Mouse (Mus musculus): ENCODE results near the gene Fyn. TPM values are rescaled to one million over a fixed set of nuclear protein-coding genes. Genes with fewer than 3 reads are reported as not detected.

Fyn gene
- polyA plus RNA-seq, 1 experiment from 2014 or later, result 105 TPM

DNA sequence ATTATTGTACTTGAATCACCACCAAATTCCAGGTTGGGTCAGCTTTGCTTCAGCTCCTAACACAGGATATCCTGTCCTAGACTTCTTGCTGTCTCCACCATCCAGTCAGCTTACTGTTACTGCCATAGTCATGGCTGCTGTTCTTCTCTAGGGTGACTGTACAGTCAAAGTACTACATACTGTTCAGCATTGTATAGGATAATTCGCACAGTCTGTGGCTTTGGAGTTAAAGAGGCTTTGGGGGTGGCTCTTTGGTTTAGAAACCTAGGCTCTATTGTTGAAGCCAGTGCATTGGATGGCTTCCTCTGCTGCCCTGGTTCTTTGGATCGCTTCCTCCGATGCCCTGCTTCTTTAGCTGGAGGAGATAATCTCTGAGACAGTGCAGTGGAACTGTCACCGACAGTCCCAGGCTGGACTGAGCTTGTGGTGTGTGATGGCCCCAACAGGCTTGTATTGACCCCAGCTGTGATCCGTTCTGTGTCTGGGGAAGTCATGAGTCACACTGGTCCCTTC lies 174.7 kb downstream of the Fyn start:
- ATAC-seq (ENCODE audit: low FRiP score) (no peak), DNase-seq (ENCODE audit: low spot score) (no peak)
- Histone ChIP-seq H3K9ac (no peak overlapping the region), H3K4me2 (replicated peaks) (no peak overlapping the region), H3K36me3 (replicated peaks; ENCODE audit: control insufficient read depth, insufficient read depth) (peaks cover 3% of the 10 kb centered on the region; the same call in 1 of the 2 replicates), H3K27ac (peak overlapping the region; percentile 99), H3K27me3 (ENCODE audit: control insufficient read depth, insufficient read depth, low read length) (no peaks in the 10 kb centered on the region), H3K9me3 (ENCODE audit: control insufficient read depth, low read length) (no peaks in the 10 kb centered on the region), H3K4me3 (replicated peaks; ENCODE audit: low read length) (no peak overlapping the region), H3K4me1 (replicated peaks; ENCODE audit: control insufficient read depth, insufficient read depth, low read length) (peaks cover 55% of the 10 kb centered on the region)
- 80% methylated on average over 5 of the region's 5 CpGs for WGBS

DNA sequence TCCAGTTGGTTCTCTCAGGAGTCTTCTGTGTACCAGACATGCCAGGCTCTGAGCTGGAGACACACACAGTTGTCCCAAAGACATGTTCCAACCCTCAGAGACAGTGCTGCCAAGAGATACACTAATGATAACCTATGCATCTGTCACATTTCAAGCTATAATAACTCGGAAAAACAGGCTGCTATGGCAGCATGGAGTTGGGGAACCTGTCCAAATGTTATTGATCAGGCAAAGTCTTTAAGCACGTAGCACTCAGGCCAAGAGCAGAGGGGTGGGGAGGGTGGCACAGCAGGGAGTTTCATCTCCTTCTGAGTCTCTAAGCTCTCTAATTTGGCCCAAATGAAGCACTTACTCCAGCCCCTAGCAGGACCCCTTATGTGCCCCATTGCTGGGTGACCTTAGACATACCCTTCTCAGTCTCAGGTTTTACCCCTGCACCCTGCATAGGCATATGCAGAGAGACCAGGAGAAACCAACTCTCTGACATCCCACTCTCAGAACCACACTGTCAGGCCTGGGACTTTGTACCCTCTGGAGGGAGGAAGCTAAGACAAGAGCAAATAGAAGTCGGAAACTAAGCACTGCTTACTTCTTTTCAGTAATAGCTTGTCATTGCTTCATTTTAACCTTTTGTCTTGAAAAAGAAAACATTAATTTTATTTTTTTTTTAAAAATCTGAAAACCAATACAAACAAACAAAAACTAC lies 178.9 kb downstream of the Fyn start:
- H3K4me3 ChIP-seq (replicated peaks; ENCODE audit: low read length), result no peak overlapping the region
- peaks cover 55% of the 10 kb centered on the region for H3K4me1 ChIP-seq (replicated peaks; ENCODE audit: control insufficient read depth, insufficient read depth, low read length)
- peaks cover 6% of the 10 kb centered on the region; the same call in 1 of the 2 replicates for H3K36me3 ChIP-seq (replicated peaks; ENCODE audit: control insufficient read depth, insufficient read depth)
- H3K4me2 ChIP-seq (replicated peaks), result no peak overlapping the region
- 67% methylated on average over 3 of the region's 3 CpGs for WGBS
- H3K9me3 ChIP-seq (ENCODE audit: control insufficient read depth, low read length), result no peaks in the 10 kb centered on the region
- no peak overlapping the region for H3K9ac ChIP-seq
- peak overlapping the region; percentile 16; the same call in 1 of the 2 replicates for H3K27ac ChIP-seq
- ATAC-seq (ENCODE audit: low FRiP score) (no peak), DNase-seq (ENCODE audit: low spot score) (no peak)
- H3K27me3 ChIP-seq (ENCODE audit: control insufficient read depth, insufficient read depth, low read length), result no peaks in the 10 kb centered on the region

DNA sequence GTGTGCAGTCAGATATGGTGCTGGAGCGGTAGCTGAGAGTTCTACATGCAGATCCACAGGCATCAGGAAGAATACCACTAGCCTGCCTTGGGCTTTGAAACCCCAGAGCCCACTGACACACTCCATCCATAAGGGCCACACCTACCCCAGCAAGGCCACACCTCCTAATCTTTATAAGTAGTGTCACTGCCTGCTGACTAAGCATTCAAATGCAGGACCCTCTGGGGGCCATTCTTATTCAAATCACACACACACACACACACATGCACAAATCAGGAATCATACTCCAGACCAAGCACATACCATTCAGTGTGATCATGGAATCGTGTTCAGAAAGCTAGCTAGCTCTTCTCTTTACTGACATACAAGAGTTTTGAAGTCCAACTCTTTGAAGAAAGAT lies 182.1 kb downstream of the Fyn start:
- H3K9me3 ChIP-seq (ENCODE audit: control insufficient read depth, low read length), result no peaks in the 10 kb centered on the region
- DNase-seq (ENCODE audit: low spot score) (no peak), ATAC-seq (ENCODE audit: low FRiP score) (no peak)
- peak overlapping the region; percentile 98 for H3K27ac ChIP-seq
- no peak overlapping the region for H3K4me2 ChIP-seq (replicated peaks)
- peaks cover 15% of the 10 kb centered on the region for H3K36me3 ChIP-seq (replicated peaks; ENCODE audit: control insufficient read depth, insufficient read depth)
- WGBS, result 77% methylated on average over 2 of the region's 2 CpGs
- H3K4me3 ChIP-seq (replicated peaks; ENCODE audit: low read length), result no peak overlapping the region
- H3K4me1 ChIP-seq (replicated peaks; ENCODE audit: control insufficient read depth, insufficient read depth, low read length), result peaks cover 71% of the 10 kb centered on the region
- H3K27me3 ChIP-seq (ENCODE audit: control insufficient read depth, insufficient read depth, low read length), result no peaks in the 10 kb centered on the region
- no peak overlapping the region for H3K9ac ChIP-seq

DNA sequence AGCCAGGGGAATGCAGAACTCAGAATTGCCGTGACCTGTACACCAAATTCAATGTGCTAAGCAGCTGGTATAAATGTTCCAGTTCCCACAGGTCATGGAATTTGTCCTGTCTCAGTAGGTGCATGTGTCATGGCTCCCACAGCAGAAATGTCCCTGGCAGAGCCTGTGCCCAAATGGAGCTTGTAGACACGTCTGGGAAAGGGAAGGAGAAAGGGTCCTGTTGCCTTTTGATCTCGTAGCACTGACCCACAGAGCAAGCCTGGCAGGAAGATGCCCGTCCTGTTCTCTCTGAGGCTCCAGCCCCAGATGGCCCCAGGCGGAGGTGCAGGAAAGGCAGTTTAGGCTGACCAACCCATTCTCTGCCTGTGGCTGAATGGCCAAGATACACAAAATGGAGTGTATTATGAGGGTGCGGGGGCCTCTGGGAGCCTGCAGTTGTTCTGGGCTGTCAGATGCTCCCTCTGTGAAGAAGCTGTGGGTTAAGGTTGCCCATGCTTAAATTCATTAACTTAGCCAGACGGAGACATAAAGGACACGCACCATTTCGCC lies 183.1 kb downstream of the Fyn start:
- H3K4me1 ChIP-seq (replicated peaks; ENCODE audit: control insufficient read depth, insufficient read depth, low read length), result peaks cover 70% of the 10 kb centered on the region
- no peak for DNase-seq (ENCODE audit: low spot score)

DNA sequence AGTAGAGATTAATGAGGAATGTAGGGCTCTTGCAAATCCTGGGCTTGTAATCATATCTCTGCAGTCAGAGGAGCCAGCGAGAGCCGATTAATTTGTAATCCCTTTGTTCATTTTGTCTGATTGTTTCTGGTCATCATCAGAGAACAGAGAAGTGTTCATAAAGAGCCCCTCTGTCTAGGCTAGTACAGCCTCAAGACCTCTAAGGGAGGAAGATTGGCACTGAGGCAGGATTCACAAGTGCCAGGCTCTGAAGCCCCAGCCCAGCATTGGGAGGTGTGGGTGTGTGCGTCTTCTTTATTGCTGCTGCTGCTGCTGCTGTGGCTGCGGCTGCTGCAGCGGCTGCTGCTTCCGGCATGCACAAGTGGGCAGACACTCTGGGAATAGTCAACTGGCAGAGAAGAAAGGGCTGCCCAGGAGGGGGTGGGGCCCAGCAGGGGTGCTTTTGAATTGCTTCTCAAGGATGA lies 183.7 kb downstream of the Fyn start:
- H3K4me1 ChIP-seq (replicated peaks; ENCODE audit: control insufficient read depth, insufficient read depth, low read length), result peaks cover 71% of the 10 kb centered on the region
- ATAC-seq (ENCODE audit: low FRiP score) (peak; percentile 73), DNase-seq (ENCODE audit: low spot score) (no peak)
- 0 out of 2 replicates have a peak overlapping the region, but pooled peaks have one; percentile 5 for H3K4me2 ChIP-seq (replicated peaks)
- H3K9me3 ChIP-seq (ENCODE audit: control insufficient read depth, low read length), result no peaks in the 10 kb centered on the region
- peak overlapping the region; percentile 98 for H3K27ac ChIP-seq
- H3K4me3 ChIP-seq (replicated peaks; ENCODE audit: low read length), result no peak overlapping the region
- peak overlapping the region; percentile 56 for H3K9ac ChIP-seq
- WGBS, result 6% methylated on average over 6 of the region's 6 CpGs
- no peaks in the 10 kb centered on the region for H3K27me3 ChIP-seq (ENCODE audit: control insufficient read depth, insufficient read depth, low read length)
- peaks cover 15% of the 10 kb centered on the region for H3K36me3 ChIP-seq (replicated peaks; ENCODE audit: control insufficient read depth, insufficient read depth)

More for the DNA sequence above, 183.1 kb downstream of the Fyn start:
- H3K27ac ChIP-seq, result peak overlapping the region; percentile 98
- ATAC-seq (ENCODE audit: low FRiP score), result peak; percentile 16; the same call in 1 of the 2 replicates
- no peak overlapping the region for H3K4me3 ChIP-seq (replicated peaks; ENCODE audit: low read length)
- H3K4me2 ChIP-seq (replicated peaks), result no peak overlapping the region
- H3K27me3 ChIP-seq (ENCODE audit: control insufficient read depth, insufficient read depth, low read length), result no peaks in the 10 kb centered on the region
- H3K9ac ChIP-seq, result peak overlapping the region; percentile 56
- 28% methylated on average over 9 of the region's 9 CpGs for WGBS
- H3K9me3 ChIP-seq (ENCODE audit: control insufficient read depth, low read length), result no peaks in the 10 kb centered on the region
- H3K36me3 ChIP-seq (replicated peaks; ENCODE audit: control insufficient read depth, insufficient read depth), result peaks cover 15% of the 10 kb centered on the region

DNA sequence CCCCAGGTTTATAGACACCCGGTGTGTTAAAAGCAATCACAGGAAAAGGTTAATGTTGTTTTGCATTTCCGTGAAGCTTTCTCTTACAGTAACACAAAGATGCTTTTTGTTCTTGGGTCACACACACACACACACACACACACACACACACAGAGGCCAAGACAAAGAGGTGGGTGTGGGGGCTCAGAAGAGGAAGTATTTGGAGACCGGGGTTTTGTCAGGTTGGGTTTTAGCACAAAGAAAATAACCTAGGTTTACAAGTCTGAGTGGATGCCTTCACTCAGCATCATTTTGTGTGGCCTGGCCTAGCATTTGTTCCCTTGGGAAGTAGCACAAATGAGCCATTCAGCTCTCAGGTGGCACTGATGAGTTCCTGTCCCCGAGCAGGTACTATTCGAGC lies 184.2 kb downstream of the Fyn start:
- H3K27ac ChIP-seq, result peak overlapping the region; percentile 98
- H3K4me1 ChIP-seq (replicated peaks; ENCODE audit: control insufficient read depth, insufficient read depth, low read length), result peaks cover 76% of the 10 kb centered on the region
- ATAC-seq (ENCODE audit: low FRiP score) (no peak), DNase-seq (ENCODE audit: low spot score) (no peak)
- no peak overlapping the region for H3K4me2 ChIP-seq (replicated peaks)
- 12% methylated on average over 5 of the region's 5 CpGs for WGBS
- no peaks in the 10 kb centered on the region for H3K27me3 ChIP-seq (ENCODE audit: control insufficient read depth, insufficient read depth, low read length)
- H3K36me3 ChIP-seq (replicated peaks; ENCODE audit: control insufficient read depth, insufficient read depth), result peaks cover 15% of the 10 kb centered on the region
- no peak overlapping the region for H3K4me3 ChIP-seq (replicated peaks; ENCODE audit: low read length)
- H3K9ac ChIP-seq, result peak overlapping the region; percentile 56
- no peaks in the 10 kb centered on the region for H3K9me3 ChIP-seq (ENCODE audit: control insufficient read depth, low read length)

DNA sequence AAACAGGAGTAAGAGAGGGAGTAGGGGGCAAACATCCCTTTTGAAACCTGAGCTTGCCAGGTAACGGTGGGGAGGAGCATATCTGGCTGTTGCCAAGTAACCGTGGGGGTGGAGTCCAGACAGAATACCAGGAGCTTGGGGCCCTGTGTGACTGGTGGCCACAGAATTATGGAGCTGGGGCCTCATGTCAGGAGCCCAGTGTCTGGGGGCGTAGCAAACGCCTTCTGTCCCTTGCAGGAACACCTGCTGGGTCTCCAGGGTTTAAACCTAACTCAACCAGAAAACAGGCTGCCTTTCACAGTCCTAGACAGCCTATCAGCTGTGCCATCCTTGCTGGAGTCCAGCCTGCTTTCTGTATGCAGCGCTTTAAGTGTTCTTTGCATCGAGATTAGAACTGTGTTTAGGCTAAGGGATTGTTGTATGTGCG lies 186.6 kb downstream of the Fyn start:
- Histone ChIP-seq H3K27ac (peak overlapping the region; percentile 71), H3K27me3 (ENCODE audit: control insufficient read depth, insufficient read depth, low read length) (no peaks in the 10 kb centered on the region), H3K4me2 (replicated peaks) (no peak overlapping the region), H3K36me3 (replicated peaks; ENCODE audit: control insufficient read depth, insufficient read depth) (peaks cover 15% of the 10 kb centered on the region), H3K4me3 (replicated peaks; ENCODE audit: low read length) (no peak overlapping the region), H3K9me3 (ENCODE audit: control insufficient read depth, low read length) (no peaks in the 10 kb centered on the region), H3K4me1 (replicated peaks; ENCODE audit: control insufficient read depth, insufficient read depth, low read length) (peaks cover 84% of the 10 kb centered on the region), H3K9ac (no peak overlapping the region)
- ATAC-seq (ENCODE audit: low FRiP score) (no peak), DNase-seq (ENCODE audit: low spot score) (no peak)
- 24% methylated on average over 7 of the region's 7 CpGs for WGBS

DNA sequence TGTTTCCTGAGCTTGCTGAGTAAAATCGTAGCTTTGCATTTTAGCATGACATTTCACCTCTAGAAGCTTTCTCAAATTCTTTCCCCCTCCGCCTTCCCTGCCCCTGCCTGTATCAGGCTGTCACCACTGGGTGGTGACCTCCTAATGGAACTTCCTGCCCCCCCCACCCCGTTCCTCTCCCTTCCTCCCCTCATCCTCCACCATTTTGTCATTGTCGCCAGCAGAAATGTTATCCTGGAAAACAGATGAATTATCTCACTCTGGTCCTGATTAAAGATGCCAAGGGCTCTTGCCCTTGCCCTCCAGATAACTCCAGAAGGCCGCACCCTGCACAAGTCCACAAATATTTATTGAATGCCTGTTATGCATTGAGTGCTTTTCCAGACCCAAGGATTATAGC lies 187.1 kb downstream of the Fyn start:
- WGBS, result 41% methylated on average over 5 of the region's 5 CpGs
- no peak for ATAC-seq (ENCODE audit: low FRiP score)
- Histone ChIP-seq H3K4me1 (replicated peaks; ENCODE audit: control insufficient read depth, insufficient read depth, low read length) (peaks cover 80% of the 10 kb centered on the region), H3K4me3 (replicated peaks; ENCODE audit: low read length) (no peak overlapping the region), H3K27ac (peak overlapping the region; percentile 71), H3K9ac (no peak overlapping the region), H3K4me2 (replicated peaks) (no peak overlapping the region), H3K9me3 (ENCODE audit: control insufficient read depth, low read length) (no peaks in the 10 kb centered on the region), H3K36me3 (replicated peaks; ENCODE audit: control insufficient read depth, insufficient read depth) (peaks cover 18% of the 10 kb centered on the region), H3K27me3 (ENCODE audit: control insufficient read depth, insufficient read depth, low read length) (no peaks in the 10 kb centered on the region)
- no peak for DNase-seq (ENCODE audit: low spot score)

DNA sequence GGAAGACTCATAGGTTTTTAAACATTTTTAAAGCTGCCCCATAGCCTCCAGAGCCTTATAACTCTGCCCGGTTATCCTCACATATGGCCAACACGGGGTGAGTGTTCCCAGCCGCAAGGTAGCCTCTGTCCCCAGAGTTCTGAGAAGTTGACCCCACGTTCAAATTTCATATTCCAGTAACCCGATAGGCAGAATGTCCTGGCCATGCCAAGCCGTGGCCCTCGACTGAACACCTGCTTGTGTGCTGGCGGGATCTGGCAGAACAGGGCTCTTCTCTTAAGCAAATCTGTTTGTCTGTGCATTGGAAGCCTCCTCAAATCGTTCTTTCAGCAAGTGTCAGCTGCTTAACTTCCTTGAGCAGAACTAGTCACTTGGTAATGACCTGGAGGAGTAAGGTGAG lies 188.7 kb downstream of the Fyn start:
- no peaks in the 10 kb centered on the region for H3K27me3 ChIP-seq (ENCODE audit: control insufficient read depth, insufficient read depth, low read length)
- H3K9ac ChIP-seq, result no peak overlapping the region; the same call in 1 of the 2 replicates
- peaks cover 67% of the 10 kb centered on the region for H3K4me1 ChIP-seq (replicated peaks; ENCODE audit: control insufficient read depth, insufficient read depth, low read length)
- no peak overlapping the region for H3K4me2 ChIP-seq (replicated peaks)
- 90% methylated on average over 9 of the region's 9 CpGs for WGBS
- peaks cover 15% of the 10 kb centered on the region for H3K36me3 ChIP-seq (replicated peaks; ENCODE audit: control insufficient read depth, insufficient read depth)
- H3K9me3 ChIP-seq (ENCODE audit: control insufficient read depth, low read length), result no peaks in the 10 kb centered on the region
- ATAC-seq (ENCODE audit: low FRiP score), result no peak
- H3K27ac ChIP-seq, result peak overlapping the region; percentile 72
- no peak overlapping the region for H3K4me3 ChIP-seq (replicated peaks; ENCODE audit: low read length)
- DNase-seq (ENCODE audit: low spot score), result no peak

Measured in hindbrain, embryonic 14.5 days (tissue).